Mouse (Mus musculus) stomach, embryonic 16.5 days (tissue): Measurements from ENCODE around the gene Lcp1. TPM values are rescaled to one million over a fixed set of nuclear protein-coding genes. Genes with fewer than 3 reads are reported as not detected.
A peak's percentile ranks its signal among the peaks of the same experiment; 100 is the strongest.
"Not testable (repeated sequence)": the region's sequence is repeated elsewhere in the genome, so short reads cannot be mapped to it uniquely, and the experiment has no call there.

ENCODE experiments used
- ATAC-seq: fragments of 200-750 bp; cut with Nextera tagmentation; 2 replicates; pipeline ENCODE4 v1.8.0; 2017; ENCODE audit warnings: moderate number of reproducible peaks, moderate TSS enrichment; ENCODE audit not compliant: insufficient read depth, low FRiP score
- H3K27ac ChIP-seq: fragments of 300-500 bp; sonication (generic); 2 replicates; pipeline ENCODE4 v1.5.1; 2014; ENCODE audit warnings: low read length
- H3K27me3 ChIP-seq: fragments of 300-500 bp; sonication (generic); 2 replicates; pipeline ENCODE4 v1.6.1; 2014; ENCODE audit warnings: low read length, control low read depth, mixed read lengths; ENCODE audit not compliant: control insufficient read depth, insufficient read depth
- H3K36me3 ChIP-seq: fragments of 300-500 bp; sonication (generic); 2 replicates; pipeline ENCODE4 v1.6.1; 2014; ENCODE audit warnings: low read length; ENCODE audit not compliant: control insufficient read depth, insufficient read depth
- H3K4me1 ChIP-seq: fragments of 300-500 bp; sonication (generic); 2 replicates; pipeline ENCODE4 v1.6.1; 2014; ENCODE audit warnings: low read length, control low read depth, mixed read lengths; ENCODE audit not compliant: control insufficient read depth, insufficient read depth
- H3K4me2 ChIP-seq: fragments of 300-500 bp; sonication (generic); 2 replicates; pipeline ENCODE4 v1.6.1; 2014; ENCODE audit warnings: low read depth, low read length, mixed read lengths
- H3K4me3 ChIP-seq: fragments of 300-500 bp; sonication (generic); replicated peaks from 2 replicates; pipeline ENCODE4 v1.5.1; 2014; ENCODE audit warnings: mild to moderate bottlenecking, low read length
- H3K9ac ChIP-seq: fragments of 300-500 bp; sonication (generic); 2 replicates; pipeline ENCODE4 v1.6.1; 2014; ENCODE audit warnings: low read length
- H3K9me3 ChIP-seq: fragments of 300-500 bp; sonication (generic); replicated peaks from 2 replicates; pipeline ENCODE4 v1.6.1; 2016; ENCODE audit warnings: low read length, control low read depth; ENCODE audit not compliant: control insufficient read depth
- WGBS: fragments of 180-500 bp; shearing (Covaris S2); extraction: QIAGEN DNeasy Blood & Tissue Kit; methylation state at CpG from one replicate; pipeline ENCODE4 v1.1.7; 2014; 5-methylcytosine and 5-hydroxymethylcytosine counted together
- polyA plus RNA-seq: library from polyadenylated mRNA; unstranded; fragments of >200 nt; fragmentation: Nextera tagmentation; extraction: Ambion mirVana; gene quantifications from 2 replicates; pipeline ENCODE4 v1.2.1, GENCODE M21; 2015

The Lcp1 gene
- polyA plus RNA-seq: 64.9 and 65.3 TPM in 2 replicates

DNA sequence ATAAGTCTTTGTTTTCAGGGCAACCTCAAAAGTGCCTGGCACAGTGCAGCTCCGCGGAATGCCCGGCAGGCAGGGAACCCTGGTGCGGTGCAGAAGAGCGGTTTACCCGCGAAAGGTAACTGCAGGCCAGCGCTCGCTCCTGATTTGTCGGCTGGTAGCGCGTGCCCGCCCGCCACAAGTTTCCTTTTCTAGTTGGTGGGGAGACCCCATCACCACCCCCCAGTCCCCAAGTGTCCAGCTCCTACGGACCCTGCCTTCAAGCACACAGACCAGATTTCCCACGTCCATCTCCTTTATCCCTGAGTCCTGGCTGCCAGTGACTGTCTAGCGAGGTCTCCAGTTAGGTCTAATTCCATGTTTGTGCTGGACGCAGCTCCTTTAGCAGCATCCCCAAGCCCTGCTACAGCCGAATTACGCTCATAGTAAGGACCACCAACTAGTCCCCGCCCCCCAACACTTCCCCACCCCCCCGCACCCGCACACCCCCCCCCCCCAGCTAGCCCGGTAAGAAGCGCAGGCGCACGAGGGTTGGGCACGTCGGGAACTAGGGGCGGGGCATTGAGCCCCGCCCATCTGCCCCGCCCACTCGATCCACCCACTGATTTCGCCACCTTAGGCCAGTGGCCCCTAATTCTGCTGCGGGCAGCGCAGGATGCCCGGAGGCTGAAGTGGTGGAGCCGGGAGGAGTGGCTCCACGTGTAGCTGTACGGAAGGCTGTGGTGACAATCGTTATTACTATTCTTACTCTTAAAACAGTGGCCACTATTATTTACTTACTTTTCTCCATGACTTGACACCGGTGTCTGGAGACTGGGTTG, at the start of gene Lcp1, which contains the start of gene Lrrc63:
Gene Lcp1 (plus strand): TSS at position 601 of the 818 bp plus-strand sequence.
Gene Lrrc63 (minus strand): TSS at position 381 of the 818 bp plus-strand sequence.
- Histone ChIP-seq H3K27ac (peak within 1 kb of the TSS; percentile 67; the same call in 1 of the 2 replicates), H3K9ac (peak within 1 kb of the TSS; percentile 78), H3K9me3 (no peaks in the 10 kb centered on the region), H3K27me3 (no peaks in the 10 kb centered on the region), H3K36me3 (no peaks in the 10 kb centered on the region), H3K4me3 (peak within 1 kb of the TSS; percentile 71), H3K4me2 (peak within 1 kb of the TSS; percentile 90), H3K4me1 (peaks cover 5% of the 10 kb centered on the region; the same call in 1 of the 2 replicates)
- under 1% methylated on average over 42 of the region's 42 CpGs for WGBS
- ATAC-seq: peak; percentile 94

DNA sequence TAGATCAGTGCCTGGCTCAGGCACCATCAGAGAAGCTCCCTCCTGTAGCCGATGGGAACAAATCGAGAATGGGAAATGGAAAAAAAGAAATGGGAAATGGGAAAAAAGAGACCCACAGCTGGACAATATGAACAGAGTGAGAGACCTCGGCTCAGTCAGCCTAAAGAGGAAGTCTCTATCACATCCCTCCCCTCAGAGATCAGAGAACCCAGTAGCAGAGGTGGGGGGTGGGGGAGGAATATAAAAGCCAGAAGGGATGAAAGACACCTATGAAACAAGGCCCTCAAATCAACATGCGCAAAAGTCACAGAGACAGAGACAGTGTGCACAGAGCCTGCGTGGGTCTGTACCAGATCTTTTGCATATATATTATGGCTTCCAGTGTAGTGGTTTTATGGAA, 27.9 kb upstream of the Lcp1 start:
- no peak overlapping the region for H3K4me3 ChIP-seq
- 80% methylated on average over 5 of the region's 5 CpGs for WGBS
- H3K27me3 ChIP-seq: no peaks in the 10 kb centered on the region
- H3K9ac ChIP-seq: no peak overlapping the region
- no peak overlapping the region for H3K27ac ChIP-seq
- H3K4me1 ChIP-seq: no peaks in the 10 kb centered on the region
- no peak for ATAC-seq
- H3K36me3 ChIP-seq: no peaks in the 10 kb centered on the region
- no peaks in the 10 kb centered on the region for H3K9me3 ChIP-seq
- no peak overlapping the region for H3K4me2 ChIP-seq

DNA sequence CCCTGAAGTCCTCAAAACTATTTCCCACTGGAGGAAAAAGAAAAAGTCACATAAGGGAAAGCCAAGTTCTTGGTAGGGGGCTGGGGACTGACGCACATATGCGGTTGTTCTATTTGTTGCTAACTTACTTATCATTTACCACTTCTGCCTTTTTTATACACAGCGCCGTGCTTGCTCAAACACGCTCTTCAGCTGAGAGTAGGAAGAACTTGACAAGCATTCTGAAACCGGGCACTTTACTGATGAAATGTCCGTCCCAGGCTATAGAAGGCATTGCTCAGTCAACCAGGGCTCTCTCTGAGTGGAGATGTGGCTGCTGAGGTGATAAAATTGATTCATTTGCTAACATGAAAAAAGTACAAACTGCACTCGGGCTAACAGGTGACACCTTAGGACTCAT, 9.2 kb upstream of the Lcp1 start:
- no peak overlapping the region for H3K27ac ChIP-seq
- 72% methylated on average over 8 of the region's 8 CpGs for WGBS
- no peak overlapping the region for H3K4me3 ChIP-seq
- H3K4me2 ChIP-seq: no peak overlapping the region
- H3K4me1 ChIP-seq: no peaks in the 10 kb centered on the region
- no peak for ATAC-seq
- no peak overlapping the region for H3K9ac ChIP-seq
- H3K9me3 ChIP-seq: no peaks in the 10 kb centered on the region
- no peaks in the 10 kb centered on the region for H3K36me3 ChIP-seq
- no peaks in the 10 kb centered on the region for H3K27me3 ChIP-seq

DNA sequence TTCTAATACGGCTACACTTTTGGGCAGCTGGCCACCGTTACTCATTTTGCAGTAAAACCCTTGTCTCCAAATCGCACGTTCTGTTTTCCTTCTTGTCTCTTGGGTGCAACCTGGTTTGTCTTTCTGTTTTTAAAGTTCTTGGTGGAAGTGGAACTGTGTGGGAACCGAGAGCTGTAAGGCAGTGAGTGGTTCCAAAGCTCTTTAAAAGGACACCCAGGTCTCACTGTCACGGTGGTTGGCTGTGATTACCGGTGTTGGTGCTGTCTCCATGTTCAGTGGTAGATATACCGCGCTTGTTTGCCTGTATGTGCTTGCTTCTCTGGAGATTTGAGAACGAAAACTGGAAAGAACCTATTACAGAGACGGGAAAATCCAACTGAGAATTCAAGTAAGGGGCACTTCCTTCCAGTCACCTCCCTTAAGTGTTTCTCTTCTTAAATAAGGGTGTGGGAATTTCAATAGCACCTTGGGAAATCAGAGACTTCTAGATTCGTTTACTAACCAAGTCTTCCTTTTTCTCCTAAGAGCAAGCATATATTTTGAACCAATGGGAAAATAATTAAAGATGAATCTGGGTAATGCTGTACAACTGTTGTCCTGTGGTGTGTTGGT, 529 bp downstream of the Lcp1 start:
- Histone ChIP-seq H3K4me3 (peak overlapping the region; percentile 71), H3K9ac (peak overlapping the region; percentile 78), H3K4me1 (peaks cover 5% of the 10 kb centered on the region; the same call in 1 of the 2 replicates), H3K27ac (peak overlapping the region; percentile 67; the same call in 1 of the 2 replicates), H3K36me3 (no peaks in the 10 kb centered on the region), H3K27me3 (no peaks in the 10 kb centered on the region), H3K4me2 (peak overlapping the region; percentile 90), H3K9me3 (no peaks in the 10 kb centered on the region)
- 7% methylated on average over 12 of the region's 12 CpGs for WGBS
- ATAC-seq: no peak

DNA sequence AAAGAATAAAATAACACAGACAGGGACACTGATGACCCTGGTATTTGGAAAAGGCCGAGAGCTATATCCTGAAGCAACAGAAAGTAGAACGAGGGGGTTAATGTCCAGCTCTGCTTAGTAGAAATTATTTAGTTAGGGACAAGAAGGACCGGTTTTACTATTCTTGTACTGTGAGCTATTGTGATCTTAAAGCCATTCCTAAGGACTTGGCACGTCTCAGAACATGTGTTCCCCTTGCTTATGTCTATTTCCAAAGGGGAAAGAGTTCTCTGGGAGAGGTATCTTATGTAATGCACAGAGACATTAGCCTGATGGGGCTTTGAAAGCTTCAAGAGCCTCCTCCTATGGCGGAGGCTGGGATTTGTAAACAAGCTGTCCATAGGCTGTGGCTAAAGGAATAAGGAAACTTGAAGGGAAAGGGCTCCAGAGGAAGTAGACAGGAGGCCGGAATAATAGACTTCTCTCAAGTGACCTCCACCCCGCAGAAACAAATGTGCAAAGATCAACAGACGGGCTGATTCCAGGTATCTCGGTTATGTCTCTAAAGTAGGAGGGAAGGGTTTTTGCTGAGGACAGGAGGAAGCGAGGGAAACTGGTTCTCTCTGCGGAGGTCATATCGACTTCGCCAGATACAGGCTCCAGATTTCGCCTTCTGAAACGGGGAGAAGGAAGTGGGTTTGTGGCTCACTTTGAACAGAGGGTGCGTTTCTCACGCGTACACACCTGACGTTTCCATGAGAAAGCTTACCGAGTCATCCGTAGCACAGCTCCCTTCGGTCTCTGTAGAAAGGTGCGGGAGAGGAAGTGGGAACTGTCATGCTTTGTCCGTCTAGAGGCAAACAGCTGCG, 5.4 kb downstream of the Lcp1 start:
- H3K9me3 ChIP-seq: no peaks in the 10 kb centered on the region
- peak overlapping the region; percentile 62 for H3K9ac ChIP-seq
- no peaks in the 10 kb centered on the region for H3K36me3 ChIP-seq
- H3K4me2 ChIP-seq: peak overlapping the region; percentile 48
- peak overlapping the region; percentile 93 for H3K27ac ChIP-seq
- H3K4me1 ChIP-seq: peaks cover 5% of the 10 kb centered on the region; the same call in 1 of the 2 replicates
- WGBS: 47% methylated on average over 25 of the region's 25 CpGs
- peak; percentile 82; the same call in 1 of the 2 replicates for ATAC-seq
- no peaks in the 10 kb centered on the region for H3K27me3 ChIP-seq
- peak overlapping the region; percentile 47 for H3K4me3 ChIP-seq

DNA sequence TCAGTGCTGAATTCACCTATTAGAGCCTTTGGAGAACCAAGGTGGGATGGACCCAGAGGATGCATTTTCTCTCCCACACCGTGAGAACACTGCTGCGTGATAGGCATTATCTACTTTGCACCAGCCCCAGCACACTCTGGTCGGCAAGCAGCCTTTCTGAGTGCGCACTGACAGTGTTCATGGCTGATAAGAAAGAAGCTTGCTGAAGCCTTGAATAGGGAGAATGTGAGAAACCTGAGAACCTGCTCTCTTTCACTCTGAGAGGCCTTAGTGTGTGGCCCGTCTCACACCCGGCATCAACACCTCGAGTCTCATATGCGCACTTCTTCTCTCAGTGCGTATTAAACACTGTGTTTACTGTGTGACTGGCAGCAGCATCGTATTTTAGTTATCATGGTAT, 7.6 kb downstream of the Lcp1 start:
- H3K9ac ChIP-seq: no peak overlapping the region
- H3K4me2 ChIP-seq: no peak overlapping the region
- H3K4me3 ChIP-seq: no peak overlapping the region
- no peak overlapping the region for H3K27ac ChIP-seq
- ATAC-seq: peak; percentile 61
- H3K27me3 ChIP-seq: no peaks in the 10 kb centered on the region
- no peaks in the 10 kb centered on the region for H3K36me3 ChIP-seq
- 64% methylated on average over 10 of the region's 10 CpGs for WGBS
- H3K4me1 ChIP-seq: peaks cover 5% of the 10 kb centered on the region; the same call in 1 of the 2 replicates
- H3K9me3 ChIP-seq: no peaks in the 10 kb centered on the region

DNA sequence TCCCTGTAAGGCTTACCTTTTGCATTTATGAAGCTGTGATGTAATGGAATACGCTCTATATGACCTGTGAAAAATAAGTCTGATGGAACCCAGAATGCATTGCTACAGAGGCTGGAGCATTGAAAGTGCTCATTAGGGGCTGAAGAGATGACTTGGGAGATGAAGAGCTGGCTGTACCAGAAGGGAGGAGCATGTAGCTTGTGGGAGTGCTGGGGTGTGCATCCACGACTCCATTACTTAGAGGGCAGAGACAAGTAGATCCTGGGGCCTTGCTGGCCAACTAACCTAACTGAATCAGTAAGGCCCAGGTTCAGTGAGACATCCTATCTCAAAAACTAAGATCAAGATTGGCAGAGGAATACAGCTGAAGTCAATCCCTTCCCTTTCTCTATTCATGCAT, 8.3 kb downstream of the Lcp1 start:
- H3K4me1 ChIP-seq: peaks cover 5% of the 10 kb centered on the region; the same call in 1 of the 2 replicates
- no peaks in the 10 kb centered on the region for H3K9me3 ChIP-seq
- no peak overlapping the region for H3K9ac ChIP-seq
- WGBS: 82% methylated on average over 2 of the region's 2 CpGs
- H3K27ac ChIP-seq: no peak overlapping the region
- no peak for ATAC-seq
- H3K4me2 ChIP-seq: no peak overlapping the region
- no peaks in the 10 kb centered on the region for H3K27me3 ChIP-seq
- H3K4me3 ChIP-seq: no peak overlapping the region
- no peaks in the 10 kb centered on the region for H3K36me3 ChIP-seq

DNA sequence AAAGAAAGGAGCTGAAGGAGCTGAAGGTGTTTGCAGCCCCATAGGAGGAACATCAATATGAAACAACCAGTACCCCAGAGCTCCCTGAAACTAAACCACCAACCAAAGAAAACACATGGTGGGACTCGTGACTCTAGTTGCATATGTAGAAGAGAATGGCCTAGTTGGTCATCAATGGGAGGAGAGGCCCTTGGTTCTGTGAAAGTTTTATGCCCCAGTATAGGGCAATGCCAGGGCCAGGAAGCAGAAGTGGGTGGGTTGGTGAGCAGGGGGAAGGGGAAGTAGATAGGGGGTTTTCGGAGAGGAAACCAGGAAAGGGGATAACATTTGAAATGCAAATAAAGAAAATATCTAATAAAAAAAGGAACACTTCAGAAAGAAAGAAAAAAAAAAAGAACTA, 16.8 kb downstream of the Lcp1 start:
- ATAC-seq, H3K36me3 ChIP-seq, H3K27ac ChIP-seq, H3K27me3 ChIP-seq, H3K4me1 ChIP-seq, H3K9ac ChIP-seq, H3K4me3 ChIP-seq, H3K4me2 ChIP-seq, H3K9me3 ChIP-seq: not testable (repeated sequence)
- WGBS: 70% methylated on average over 2 of the region's 2 CpGs
